In the genomic region with DNA sequence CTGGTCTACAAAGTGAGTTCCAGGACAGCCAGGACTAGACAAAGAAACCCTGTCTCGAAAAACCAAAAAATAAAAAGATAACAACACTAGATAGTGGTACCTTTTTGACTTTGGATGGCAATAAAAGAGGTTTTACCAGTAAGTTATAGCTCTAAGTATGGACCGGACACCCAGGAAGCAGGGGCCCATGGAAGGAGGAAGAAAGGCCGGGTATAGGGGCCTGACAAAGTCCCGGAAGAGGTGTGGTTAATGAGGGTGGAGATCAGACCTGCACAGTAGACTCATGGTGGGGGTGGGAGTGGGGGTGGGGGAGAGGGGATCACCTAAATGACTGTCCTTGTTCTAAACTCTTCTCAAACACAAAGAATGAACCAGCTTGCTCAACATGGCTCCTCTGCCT, we compare ENCODE assay signal across 17 mouse cellular contexts. TPM values are rescaled to one million over a fixed set of nuclear protein-coding genes. Genes with fewer than 3 reads are reported as not detected.
DNase-seq lines count a peak whose midpoint lies in the region; ATAC-seq lines count a peak whose summit lies in the region.
"Had no signal": no experiment of that assay in that cellular context is flagged by ENCODE, and none has a peak within 500 bp of the region (broad histone marks: within the 10 kb centered on the region; RNA-seq: fewer than 3 reads in every experiment).

No protein-coding gene starts in this region.

- peak overlapping the region; percentile 86 for H3K27ac ChIP-seq in forebrain, embryonic 11.5 days (ENCODE audit: low read depth, low read length)
- no peak overlapping the region; the same call in 1 of the 2 replicates for H3K27ac ChIP-seq in forebrain, embryonic 16.5 days (ENCODE audit: low read length)
- peak overlapping the region; percentile 81 for H3K27ac ChIP-seq in midbrain, embryonic 12.5 days (replicated peaks)
- no peak overlapping the region for H3K27ac ChIP-seq in midbrain, embryonic 16.5 days (ENCODE audit: low read length)
- peak overlapping the region; percentile 68; the same call in 1 of the 2 replicates for H3K27ac ChIP-seq in limb, embryonic 10.5 days

- DNase-seq in forebrain, embryonic 11.5 days (ENCODE audit: low spot score), result no peak
- no peak for DNase-seq in limb, embryonic 10.5 days (ENCODE audit: low spot score)
- DNase-seq in ovary, postnatal 36 days (ENCODE audit: low spot score), result no peak
- DNase-seq in spleen, adult 18-20 months, result no peak
- DNase-seq: adrenal gland, postnatal 10 days; cerebellum, adult 8-10 months; gastrocnemius, postnatal 14 days; heart, postnatal 4 days; kidney, postnatal 10 days; layer of hippocampus, adult 9-11 months; lung, adult 2 months; thymus, postnatal 36 days had no signal

- H3K27me3 ChIP-seq in forebrain, embryonic 11.5 days (ENCODE audit: control insufficient read depth, insufficient read depth, low read length), result no peaks in the 10 kb centered on the region
- H3K27me3 ChIP-seq in forebrain, embryonic 16.5 days (replicated peaks; ENCODE audit: control insufficient read depth, insufficient read depth, low read length), result no peaks in the 10 kb centered on the region
- no peaks in the 10 kb centered on the region for H3K27me3 ChIP-seq in midbrain, embryonic 12.5 days
- no peaks in the 10 kb centered on the region for H3K27me3 ChIP-seq in midbrain, embryonic 16.5 days (ENCODE audit: control insufficient read depth, insufficient read depth, low read depth, low read length)
- H3K27me3 ChIP-seq in limb, embryonic 10.5 days (ENCODE audit: low read depth, poor library complexity, severe bottlenecking), result no peaks in the 10 kb centered on the region
- H3K27me3 ChIP-seq: megakaryocyte, embryonic 14.5 days had no signal

- peaks cover 29% of the 10 kb centered on the region for H3K4me1 ChIP-seq in forebrain, embryonic 11.5 days (replicated peaks; ENCODE audit: control insufficient read depth, insufficient read depth, low read length)
- peaks cover 42% of the 10 kb centered on the region for H3K4me1 ChIP-seq in forebrain, embryonic 16.5 days (replicated peaks; ENCODE audit: control insufficient read depth, insufficient read depth, low read length)
- H3K4me1 ChIP-seq in midbrain, embryonic 12.5 days, result peaks cover 56% of the 10 kb centered on the region
- peaks cover 40% of the 10 kb centered on the region for H3K4me1 ChIP-seq in midbrain, embryonic 16.5 days (ENCODE audit: control insufficient read depth, insufficient read depth, low read length)
- H3K4me1 ChIP-seq in limb, embryonic 10.5 days, result peaks cover 58% of the 10 kb centered on the region

- no peak overlapping the region for H3K4me3 ChIP-seq in forebrain, embryonic 11.5 days (ENCODE audit: low read depth, low read length)
- H3K4me3 ChIP-seq in forebrain, embryonic 16.5 days (replicated peaks; ENCODE audit: low read length), result no peak overlapping the region
- no peak overlapping the region for H3K4me3 ChIP-seq in midbrain, embryonic 12.5 days
- H3K4me3 ChIP-seq in midbrain, embryonic 16.5 days (ENCODE audit: low read depth, low read length), result no peak overlapping the region
- no peak overlapping the region for H3K4me3 ChIP-seq in limb, embryonic 10.5 days

- no peak for ATAC-seq in forebrain, embryonic 11.5 days (replicated peaks; ENCODE audit: low FRiP score)
- no peak for ATAC-seq in forebrain, embryonic 16.5 days
- ATAC-seq in midbrain, embryonic 12.5 days (ENCODE audit: low FRiP score, low read depth), result no peak
- ATAC-seq in midbrain, embryonic 16.5 days, result no peak
- no peak for ATAC-seq in cerebellum, adult (ENCODE audit: insufficient number of reproducible peaks, low FRiP score, low TSS enrichment)

- H3K9ac ChIP-seq in forebrain, embryonic 11.5 days (ENCODE audit: low read length), result no peak overlapping the region
- H3K9ac ChIP-seq in forebrain, embryonic 16.5 days (replicated peaks; ENCODE audit: low read depth, low read length), result no peak overlapping the region
- no peak overlapping the region for H3K9ac ChIP-seq in midbrain, embryonic 12.5 days (replicated peaks)
- H3K9ac ChIP-seq in midbrain, embryonic 16.5 days (ENCODE audit: low read depth, low read length), result no peak overlapping the region

- H3K9me3 ChIP-seq in forebrain, embryonic 11.5 days (ENCODE audit: control insufficient read depth, low read length), result no peaks in the 10 kb centered on the region
- no peaks in the 10 kb centered on the region for H3K9me3 ChIP-seq in forebrain, embryonic 16.5 days (ENCODE audit: control insufficient read depth, low read length)
- H3K9me3 ChIP-seq in midbrain, embryonic 12.5 days, result no peaks in the 10 kb centered on the region
- no peaks in the 10 kb centered on the region for H3K9me3 ChIP-seq in midbrain, embryonic 16.5 days (replicated peaks; ENCODE audit: control insufficient read depth, low read length, poor library complexity, severe bottlenecking)
- no peaks in the 10 kb centered on the region for H3K9me3 ChIP-seq in limb, embryonic 10.5 days (replicated peaks)
- H3K9me3 ChIP-seq: megakaryocyte, embryonic 14.5 days had no signal

- WGBS in forebrain, embryonic 11.5 days, result 81% methylated on average over 4 of the region's 4 CpGs
- 81% methylated on average over 4 of the region's 4 CpGs for WGBS in forebrain, embryonic 16.5 days
- WGBS in midbrain, embryonic 12.5 days, result 78% methylated on average over 4 of the region's 4 CpGs
- 84% methylated on average over 4 of the region's 4 CpGs for WGBS in midbrain, embryonic 16.5 days
- WGBS in limb, embryonic 10.5 days, result 90% methylated on average over 4 of the region's 4 CpGs

- H3K4me2 ChIP-seq in forebrain, embryonic 11.5 days (ENCODE audit: low read depth, low read length, severe bottlenecking), result no peak overlapping the region
- no peak overlapping the region for H3K4me2 ChIP-seq in forebrain, embryonic 16.5 days (ENCODE audit: low read length)
- H3K4me2 ChIP-seq in midbrain, embryonic 12.5 days (replicated peaks), result no peak overlapping the region
- H3K4me2 ChIP-seq in midbrain, embryonic 16.5 days (ENCODE audit: low read length), result no peak overlapping the region

- no peaks in the 10 kb centered on the region for H3K36me3 ChIP-seq in forebrain, embryonic 11.5 days (ENCODE audit: control insufficient read depth, insufficient read depth, low read length)
- no peaks in the 10 kb centered on the region for H3K36me3 ChIP-seq in forebrain, embryonic 16.5 days (ENCODE audit: control insufficient read depth, insufficient read depth)
- H3K36me3 ChIP-seq in midbrain, embryonic 12.5 days, result no peaks in the 10 kb centered on the region
- H3K36me3 ChIP-seq in midbrain, embryonic 16.5 days (ENCODE audit: control insufficient read depth, insufficient read depth, low read length), result no peaks in the 10 kb centered on the region
- H3K36me3 ChIP-seq in limb, embryonic 10.5 days, result no peaks in the 10 kb centered on the region

RNA-seq across cellular contexts. Expression of gene Pitpnc1, which starts 58.4 kb away (rescaled TPM):
- polyA plus RNA-seq in forebrain, embryonic 11.5 days (2014; fragmentation: Nextera tagmentation; extraction: Ambion mirVana), result 34.2 and 35.7 TPM in 2 replicates
- 51.3 and 51.6 TPM in 2 replicates for polyA plus RNA-seq in forebrain, embryonic 16.5 days (2015; fragmentation: Nextera tagmentation; extraction: Ambion mirVana)
- 32.3 and 32.9 TPM in 2 replicates for polyA plus RNA-seq in midbrain, embryonic 12.5 days (2016; fragmentation: Nextera tagmentation; extraction: Ambion mirVana)
- 44.8 and 48.0 TPM in 2 replicates for polyA plus RNA-seq in midbrain, embryonic 16.5 days (2015; fragmentation: Nextera tagmentation; extraction: Ambion mirVana)
- polyA plus RNA-seq in limb, embryonic 10.5 days (2016; fragmentation: Nextera tagmentation; extraction: Ambion mirVana), result 31.6 and 37.1 TPM in 2 replicates

Comparison
In these comparisons a context has a peak if more than half of its experiments do, and no peak if none do; other contexts are left out.
1. H3K27ac ChIP-seq: peak in forebrain, embryonic 11.5 days (single experiment), midbrain, embryonic 12.5 days (single experiment) and limb, embryonic 10.5 days (single experiment); none in forebrain, embryonic 16.5 days (single experiment) and midbrain, embryonic 16.5 days (single experiment).